Mouse (Mus musculus) CH12.LX (cell line): ENCODE measurements around the gene Fars2. TPM values are rescaled to one million over a fixed set of nuclear protein-coding genes. Genes with fewer than 3 reads are reported as not detected.

Experiments
- DNase-seq: peaks from one replicate; pipeline ENCODE4 v3.0.0-alpha.2; 2013; ENCODE audit errors: extremely low read depth
- H3K27ac ChIP-seq: 2 replicates; pipeline ENCODE4 v1.5.1; 2012; ENCODE audit warnings: low read depth, mild to moderate bottlenecking, control low read depth, moderate library complexity; ENCODE audit not compliant: insufficient read depth
- H3K27me3 ChIP-seq: replicated peaks from 2 replicates; pipeline ENCODE3; 2012; ENCODE audit warnings: inconsistent platforms
- H3K36me3 ChIP-seq, 2 experiments: replicated peaks in 1 of 2; 2 replicates each; pipeline versions ENCODE3 to v1.6.1; 2012; ENCODE audit warnings: inconsistent platforms in 1 of 2, low read length in 1 of 2, mild to moderate bottlenecking in 1 of 2, mixed read lengths in 1 of 2, moderate library complexity in 1 of 2; ENCODE audit not compliant: control insufficient read depth in 1 of 2, insufficient read depth in 1 of 2
- H3K4me1 ChIP-seq, 2 experiments: 2 replicates each; pipeline ENCODE4 v1.6.1; 2012; ENCODE audit warnings: inconsistent platforms in 1 of 2, moderate library complexity in 1 of 2; ENCODE audit not compliant: insufficient read depth in 2 of 2, control insufficient read depth in 1 of 2
- H3K4me2 ChIP-seq: 2 replicates; pipeline ENCODE4 v1.6.1; 2012; ENCODE audit warnings: low read depth, mild to moderate bottlenecking, control low read depth; ENCODE audit not compliant: poor library complexity, insufficient read depth, severe bottlenecking
- H3K4me3 ChIP-seq, 3 experiments: fragments of 150-350 bp in 1 of 3; sonication (generic) in 1 of 3; replicated peaks in 1 of 3; 2 replicates each; pipeline versions ENCODE3 to v1.5.1; 2011 to 2012; ENCODE audit warnings: low read depth in 2 of 3, low read length in 2 of 3, mild to moderate bottlenecking in 2 of 3, moderate library complexity in 2 of 3, control low read depth in 1 of 3, improper control_type of control experiment in 1 of 3, inconsistent platforms in 1 of 3, mixed read lengths in 1 of 3; ENCODE audit not compliant: poor library complexity in 1 of 3
- H3K79me2 ChIP-seq: replicated peaks from 2 replicates; pipeline ENCODE4 v1.6.1; 2012; ENCODE audit warnings: mild to moderate bottlenecking, moderate library complexity; ENCODE audit not compliant: control insufficient read depth, poor library complexity, insufficient read depth, severe bottlenecking; ENCODE audit errors: extremely low read depth
- H3K9ac ChIP-seq: 2 replicates; pipeline ENCODE4 v1.6.1; 2012; ENCODE audit warnings: low read depth, mild to moderate bottlenecking, control low read depth, moderate library complexity; ENCODE audit not compliant: insufficient read depth
- H3K9me3 ChIP-seq: replicated peaks from 2 replicates; pipeline ENCODE3; 2012; ENCODE audit warnings: low read length, inconsistent platforms, mixed read lengths
- CHD2 ChIP-seq: IDR thresholded peaks from 2 replicates; pipeline ENCODE4 v1.6.1; 2011; ENCODE audit warnings: low read length, improper control_type of control experiment
- E2F4 ChIP-seq: IDR thresholded peaks from 2 replicates; pipeline ENCODE4 v1.6.1; 2011; ENCODE audit warnings: low read depth, low read length, improper control_type of control experiment; ENCODE audit not compliant: insufficient replicate concordance
- EP300 ChIP-seq: IDR thresholded peaks from 2 replicates; pipeline ENCODE4 v1.6.1; 2011; ENCODE audit warnings: low read length, improper control_type of control experiment
- ETS1 ChIP-seq: conservative IDR thresholded peaks from 2 replicates; pipeline ENCODE4 v1.6.1; 2012; ENCODE audit warnings: low read depth, mild to moderate bottlenecking, inconsistent platforms, low read length, improper control_type of control experiment, moderate library complexity
- MAFK ChIP-seq: IDR thresholded peaks from 2 replicates; pipeline ENCODE4 v1.6.1; 2011; ENCODE audit warnings: low read length, improper control_type of control experiment; ENCODE audit not compliant: insufficient replicate concordance
- MAX ChIP-seq: IDR thresholded peaks from 2 replicates; pipeline ENCODE4 v1.6.1; 2011; ENCODE audit warnings: low read length, improper control_type of control experiment
- MAZ ChIP-seq: IDR thresholded peaks from 2 replicates; pipeline ENCODE4 v1.6.1; 2012; ENCODE audit warnings: low read depth, mild to moderate bottlenecking, inconsistent platforms, low read length, improper control_type of control experiment, moderate library complexity
- MXI1 ChIP-seq: IDR thresholded peaks from 2 replicates; pipeline ENCODE4 v1.6.1; 2011; ENCODE audit warnings: mild to moderate bottlenecking, low read depth, low read length, improper control_type of control experiment
- PAX5 ChIP-seq: IDR thresholded peaks from 2 replicates; pipeline ENCODE4 v1.6.1; 2012; ENCODE audit warnings: low read length, inconsistent platforms, mixed read lengths
- POLR2A ChIP-seq: IDR thresholded peaks from 2 replicates; pipeline ENCODE4 v1.6.1; 2011; ENCODE audit warnings: low read depth, mild to moderate bottlenecking, improper control_type of control experiment, low read length
- POLR2AphosphoS2 ChIP-seq: IDR thresholded peaks from 2 replicates; pipeline ENCODE4 v1.6.1; 2011; ENCODE audit warnings: low read depth, low read length, improper control_type of control experiment
- RCOR1 ChIP-seq: conservative IDR thresholded peaks from 2 replicates; pipeline ENCODE4 v1.6.1; 2012; ENCODE audit warnings: low read depth, mild to moderate bottlenecking, inconsistent platforms, low read length, improper control_type of control experiment
- SIN3A ChIP-seq: IDR thresholded peaks from 2 replicates; pipeline ENCODE4 v1.6.1; 2012; ENCODE audit warnings: low read length, improper control_type of control experiment, inconsistent platforms
- SMC3 ChIP-seq: IDR thresholded peaks from 2 replicates; pipeline ENCODE4 v1.6.1; 2011; ENCODE audit warnings: low read depth, low read length, improper control_type of control experiment
- TBP ChIP-seq: conservative IDR thresholded peaks from 2 replicates; pipeline ENCODE4 v1.6.1; 2011; ENCODE audit warnings: low read depth, low read length, improper control_type of control experiment
- TCF12 ChIP-seq: IDR thresholded peaks from 2 replicates; pipeline ENCODE4 v1.6.1; 2014; ENCODE audit warnings: low read depth, mild to moderate bottlenecking, inconsistent platforms, low read length, improper control_type of control experiment
- USF2 ChIP-seq: conservative IDR thresholded peaks from 2 replicates; pipeline ENCODE4 v1.6.1; 2011; ENCODE audit warnings: low read depth, low read length, improper control_type of control experiment
- ZKSCAN1 ChIP-seq: IDR thresholded peaks from 2 replicates; pipeline ENCODE4 v1.6.1; 2012; ENCODE audit warnings: low read depth, inconsistent platforms, low read length, improper control_type of control experiment, borderline replicate concordance
- ZNF384 ChIP-seq: IDR thresholded peaks from 2 replicates; pipeline ENCODE4 v1.6.1; 2012; ENCODE audit warnings: low read depth, low read length, improper control_type of control experiment, inconsistent platforms
- dilution Hi-C: fragments of 300-500 bp; cut with MboI; formaldehyde crosslinking; loops from 2 replicates; pipeline ENCODE4 v1.14.3; 2020; ENCODE audit warnings: low sequenced_read_pairs; ENCODE audit not compliant: extremely low pct_unique_long_range_greater_than_20kb, extremely low pct_ligation_motif_present
- in situ Hi-C: fragments of 300-500 bp; cut with MboI; formaldehyde crosslinking; loops from 3 replicates; pipeline ENCODE4 v1.14.3; 2019; ENCODE audit warnings: low sequenced_read_pairs, low pct_ligation_motif_present, low pct_unique_long_range_greater_than_20kb, mixed read lengths
- polyA plus RNA-seq: library from polyadenylated mRNA; unstranded; fragments of >175 nt; gene quantifications from 2 replicates; pipeline ENCODE4 v1.2.1, GENCODE M21; 2012; ENCODE audit warnings: low read depth; ENCODE audit not compliant: insufficient read length
- total RNA-seq, 2 experiments: library from RNA; depleted of rRNA; stranded (reverse); fragments of 300-350 nt in 1 of 2; fragments of >200 nt in 1 of 2; gene quantifications; 2 replicates each; pipeline ENCODE4 v1.2.3; 2012 to 2014

Gene Fars2
- total and polyA plus RNA-seq, 3 experiments: 30.2 to 47.7 (median 46.4) TPM

GRCm38 (mm10) chr13:36484391-36484790, 367.2 kb downstream of the Fars2 start:
- no peak overlapping the region for H3K4me2 ChIP-seq
- no peaks in the 10 kb centered on the region for H3K79me2 ChIP-seq
- TF ChIP-seq MAX: no peak
- no peak for TF ChIP-seq MXI1
- no peak for TF ChIP-seq RCOR1
- no peak for TF ChIP-seq USF2
- TF ChIP-seq POLR2AphosphoS2: no peak
- TF ChIP-seq MAZ: no peak
- TF ChIP-seq ZNF384: no peak
- no peak for TF ChIP-seq TBP
- no peak for TF ChIP-seq ETS1
- TF ChIP-seq TCF12: no peak
- in situ Hi-C loops (no loop called here), dilution Hi-C loops (no loop called here)
- H3K27ac ChIP-seq: no peak overlapping the region
- H3K27me3 ChIP-seq: no peaks in the 10 kb centered on the region
- peaks cover 0 to 6% of the 10 kb centered on the region in 2 experiments; a peak in 1 of 4 replicates for H3K4me1 ChIP-seq
- no peak overlapping the region for H3K9ac ChIP-seq
- no peak for DNase-seq
- H3K4me3 ChIP-seq: no peak overlapping the region
- peaks cover 0 to 11% of the 10 kb centered on the region in 2 experiments for H3K36me3 ChIP-seq
- no peaks in the 10 kb centered on the region for H3K9me3 ChIP-seq

GRCm38 (mm10) chr13:36486756-36487155, 369.5 kb downstream of the Fars2 start:
- Histone ChIP-seq H3K9me3 (no peaks in the 10 kb centered on the region), H3K27ac (no peak overlapping the region), H3K36me3 (peaks cover 0 to 16% of the 10 kb centered on the region in 2 experiments), H3K4me3 (no peak overlapping the region), H3K27me3 (no peaks in the 10 kb centered on the region), H3K4me2 (no peak overlapping the region), H3K79me2 (no peaks in the 10 kb centered on the region), H3K9ac (no peak overlapping the region), H3K4me1 (peaks cover 0 to 6% of the 10 kb centered on the region in 2 experiments; a peak in 1 of 4 replicates)
- dilution Hi-C loops: no loop called here
- no peak for TF ChIP-seq E2F4
- no peak for TF ChIP-seq CHD2
- no peak for TF ChIP-seq SIN3A
- no peak for TF ChIP-seq POLR2A
- no peak for TF ChIP-seq MAFK
- no peak for TF ChIP-seq EP300
- no peak for TF ChIP-seq SMC3
- TF ChIP-seq PAX5: no peak
- TF ChIP-seq ZKSCAN1: no peak
- DNase-seq: no peak
- in situ Hi-C loops: no loop called here
